Mouse (Mus musculus): ENCODE measurements around the gene Olfr10.

GRCm38 (mm10) chr11:49270368-49270767 is 34.2 kb upstream of the Olfr10 start:
- TF ChIP-seq POLR2A (IDR thresholded peaks at IDR 0.05; ENCODE audit: borderline replicate concordance, extremely low read depth, insufficient read depth, insufficient read length, poor library complexity, severe bottlenecking), result no peak
- no peak for TF ChIP-seq CTCF (IDR thresholded peaks at IDR 0.05; ENCODE audit: borderline replicate concordance, extremely low read depth, insufficient read depth, insufficient read length)

Measured in brain, embryonic 14.5 days (tissue).